Mouse (Mus musculus): ENCODE measurements at regions not wholly inside any gene's neighbourhood (a gene's known extent, or its start where the extent isn't known, plus 50 kb on each side); places are given as distances from the start of the nearest gene placed in this dataset.
"Not testable (repeated sequence)": the region's sequence is repeated elsewhere in the genome, so short reads cannot be mapped to it uniquely, and the experiment has no call there.

- DNase-seq = no peak
These were observed 1006.6 kb upstream of the Gm8797 start for GRCm38 (mm10) chr3:4744003-4744402.

GRCm38 (mm10) chr3:4744611-4745010, 1006.0 kb upstream of the Gm8797 start:
- DNase-seq = no peak

GRCm38 (mm10) chr3:4756099-4756498, 994.5 kb upstream of the Gm8797 start:
- DNase-seq = no peak

GRCm38 (mm10) chr3:4757113-4757512, 993.5 kb upstream of the Gm8797 start:
- no peak for DNase-seq

GRCm38 (mm10) chr3:4763076-4763475, 987.5 kb upstream of the Gm8797 start:
- no peak for DNase-seq

- no peak for DNase-seq
These were observed 974.0 kb upstream of the Gm8797 start for GRCm38 (mm10) chr3:4776632-4777031.

- DNase-seq = peak in 1 of 2 experiments; percentile 5
These were observed 965.4 kb upstream of the Gm8797 start for GRCm38 (mm10) chr3:4785160-4785559.

- no peak for DNase-seq
These were observed 957.5 kb upstream of the Gm8797 start for GRCm38 (mm10) chr3:4793141-4793540.

- peak; percentile 1 to 3 for DNase-seq
These were observed 954.3 kb upstream of the Gm8797 start for GRCm38 (mm10) chr3:4796041-4796908.

GRCm38 (mm10) chr3:4796909-4797566, 953.6 kb upstream of the Gm8797 start:
- peak; percentile 89 to 90 for DNase-seq

- no peak for DNase-seq
These were observed 953.1 kb upstream of the Gm8797 start for GRCm38 (mm10) chr3:4797567-4797940.

DNA sequence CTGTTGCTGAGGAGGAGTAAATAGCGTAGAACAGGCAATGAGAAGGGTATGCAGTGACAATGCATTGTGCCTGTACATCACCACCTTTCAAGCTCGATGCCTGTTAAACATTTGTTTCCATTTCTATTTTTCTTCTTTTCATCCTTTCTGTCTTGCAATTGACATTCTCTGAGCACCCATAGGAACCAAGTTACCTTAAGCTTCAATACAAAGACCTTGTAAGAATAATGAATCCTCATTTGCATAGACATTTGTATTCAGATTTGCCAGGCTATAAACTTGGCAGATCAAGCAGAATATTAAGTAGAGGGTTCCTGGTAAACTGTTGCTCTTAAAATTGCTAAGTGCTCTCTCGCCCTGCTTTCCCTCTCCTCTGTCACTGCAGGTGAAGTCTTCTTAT, 952.2 kb upstream of the Gm8797 start:
- DNase-seq = no peak

DNA sequence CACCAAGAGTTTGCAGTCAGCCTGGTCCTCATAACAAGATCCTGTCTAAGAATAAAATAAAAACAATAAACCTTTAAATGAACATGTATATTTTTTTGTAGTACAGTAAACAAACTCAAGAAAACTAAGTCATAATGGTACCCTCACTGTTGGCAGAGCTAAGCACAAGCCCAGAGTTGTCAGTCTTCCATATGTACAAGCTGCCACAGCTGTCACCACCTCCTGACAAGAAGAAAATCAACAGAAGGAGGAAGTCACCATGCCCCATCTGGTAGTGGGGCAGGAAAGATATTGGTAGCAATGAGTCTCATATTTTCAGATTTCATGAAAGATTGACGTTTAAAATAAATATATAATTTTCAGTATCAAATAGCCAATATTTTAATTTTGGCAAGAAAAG, 916.1 kb upstream of the Gm8797 start:
- DNase-seq = no peak

GRCm38 (mm10) chr3:4835645-4836044, 915.0 kb upstream of the Gm8797 start:
- no peak for DNase-seq

GRCm38 (mm10) chr3:4836888-4837287, 913.7 kb upstream of the Gm8797 start:
- DNase-seq = no peak

GRCm38 (mm10) chr3:4854958-4855566, 895.5 kb upstream of the Gm8797 start:
- DNase-seq = no peak

GRCm38 (mm10) chr3:4856571-4856970, 894.0 kb upstream of the Gm8797 start:
- DNase-seq = peak; percentile 7 to 10

DNA sequence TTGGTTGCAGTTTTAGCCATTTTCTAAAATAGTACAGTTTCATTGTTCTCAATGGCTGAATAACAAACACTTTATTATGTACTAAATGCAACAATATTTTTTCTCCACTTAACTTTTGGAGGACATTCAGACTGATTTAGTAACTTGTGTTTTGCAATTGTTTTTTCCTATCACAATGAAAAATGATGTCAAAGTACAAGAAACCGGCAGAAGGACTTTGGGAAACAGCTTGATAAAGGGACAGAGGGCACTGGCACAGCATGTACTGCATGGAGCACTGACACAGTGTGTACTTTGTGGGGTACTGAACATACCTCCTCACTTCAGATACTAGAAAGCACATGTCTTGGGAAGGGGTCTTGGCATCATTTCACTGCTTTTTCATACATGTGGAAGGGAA, 884.4 kb upstream of the Gm8797 start:
- no peak for DNase-seq

DNA sequence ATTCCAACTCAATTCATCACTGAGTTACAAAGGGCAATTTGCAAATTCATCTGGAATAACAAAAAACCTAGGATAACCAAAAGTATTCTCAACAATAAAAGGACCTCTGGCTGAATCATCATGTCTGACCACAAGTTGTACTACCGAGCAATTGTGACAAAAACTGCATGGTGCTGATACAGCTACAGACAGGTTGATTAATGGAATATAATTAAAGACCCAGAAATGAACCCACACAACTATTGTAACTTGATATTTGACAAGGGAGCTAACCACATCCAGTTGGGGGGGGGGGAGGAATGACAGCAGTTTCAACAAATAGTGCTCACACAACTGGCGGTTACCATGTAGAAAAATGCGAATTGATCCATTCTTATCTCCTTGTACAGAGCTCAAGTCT, 864.7 kb upstream of the Gm8797 start:
- no peak for DNase-seq

DNA sequence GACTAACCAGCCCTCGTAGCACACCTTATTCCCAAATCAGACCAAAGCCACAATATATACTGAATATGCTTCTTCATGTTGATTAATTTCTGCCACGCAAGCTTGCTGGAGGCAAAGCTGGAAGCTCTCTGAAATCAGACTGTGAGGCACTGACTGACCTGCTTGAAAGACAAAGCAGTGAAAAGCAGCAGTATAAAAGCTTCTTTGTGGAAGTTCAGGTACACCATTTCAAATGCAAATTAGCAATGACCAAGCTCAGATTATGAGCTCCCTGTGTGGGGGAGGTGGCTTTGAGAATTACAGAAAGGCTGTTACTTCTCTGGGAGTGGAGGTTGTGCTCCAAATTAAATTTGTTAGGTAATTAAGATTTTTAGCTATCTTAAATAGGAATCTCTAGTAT, 857.5 kb upstream of the Gm8797 start:
- DNase-seq = no peak

DNA sequence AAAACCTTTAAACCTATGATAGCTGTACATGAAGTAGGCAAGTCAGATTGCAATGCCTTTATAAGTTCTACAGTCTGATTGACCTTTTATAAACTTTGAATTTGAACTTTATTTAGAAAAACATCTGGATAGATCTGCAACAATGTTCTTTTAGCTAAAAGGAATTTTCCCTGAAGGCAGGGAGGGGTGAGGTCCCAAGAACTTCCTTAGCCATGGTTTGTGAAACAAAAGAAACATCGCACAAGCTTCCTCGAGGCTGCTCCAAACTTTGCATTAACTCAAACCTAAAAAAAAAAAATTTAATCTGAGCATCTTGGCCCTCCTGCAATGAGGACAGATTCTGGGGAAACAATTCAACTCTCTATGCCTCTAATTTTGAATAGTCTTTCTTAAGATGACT, 854.8 kb upstream of the Gm8797 start:
- DNase-seq = no peak

GRCm38 (mm10) chr3:4907556-4907955, 843.0 kb upstream of the Gm8797 start:
- DNase-seq = not testable (repeated sequence)

DNA sequence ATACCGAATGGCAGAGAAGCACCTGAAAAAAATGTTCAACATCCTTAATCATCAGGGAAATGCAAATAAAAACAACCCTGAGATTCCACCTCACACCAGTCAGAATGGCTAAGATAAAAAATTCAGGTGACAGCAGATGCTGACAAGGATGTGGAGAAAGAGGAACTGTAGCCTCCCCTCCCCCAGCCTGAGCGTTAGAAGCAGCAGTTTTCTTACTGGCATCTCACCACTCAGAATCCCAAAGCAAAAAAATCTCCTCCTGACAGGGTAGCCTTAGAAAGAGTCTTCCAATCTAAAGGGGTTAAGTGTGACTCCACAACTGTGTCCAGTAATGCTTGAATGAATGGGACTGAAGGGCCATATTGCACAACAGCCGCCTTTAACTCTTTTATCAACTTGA, 819.9 kb upstream of the Gm8797 start:
- DNase-seq = not testable (repeated sequence)

- DNase-seq = no peak
These were observed 779.1 kb upstream of the Gm8797 start for GRCm38 (mm10) chr3:4971496-4971895.

Data from cerebellum, postnatal 10 days (tissue).